Mouse (Mus musculus) inflammation-experienced regulatory T-cells, adult 6 months (primary cell): Measurements from ENCODE around the gene Olfr429. TPM values are rescaled to one million over a fixed set of nuclear protein-coding genes. Genes with fewer than 3 reads are reported as not detected.

Experiments
- polyA plus RNA-seq, 3 experiments: library from polyadenylated mRNA; unstranded; fragments of 100-300 nt; shearing (Covaris generic); gene quantifications; one replicate each; pipeline ENCODE4 v1.2.1; 2017

The Olfr429 gene
- polyA plus RNA-seq, 3 experiments from 2014 or later: not detected

Other genes with a start within 250 kb of the Olfr429 start
- 1 to 10 TPM; 1.1 to 7.2 (median 2.0) TPM for gene Ifi211, start 171.3 kb upstream of the Olfr429 start, polyA plus RNA-seq
- 100 to 1,000 TPM; 399 to 475 (median 464) TPM for gene Mndal, start 141.8 kb upstream of the Olfr429 start, polyA plus RNA-seq
- 100 to 1,000 TPM; 241 to 353 (median 324) TPM for gene Ifi203, start 141.7 kb upstream of the Olfr429 start, polyA plus RNA-seq
- not detected for gene Ifi202b, start 101.6 kb upstream of the Olfr429 start, polyA plus RNA-seq
- gene Ifi205, start 52.5 kb upstream of the Olfr429 start, polyA plus RNA-seq: under 1 TPM in 2 of 3 experiments, not detected in 1; 0.09 to 0.94 TPM
- not detected for gene Olfr433, start 43.6 kb upstream of the Olfr429 start, polyA plus RNA-seq
- gene Olfr432, start 35.1 kb upstream of the Olfr429 start, polyA plus RNA-seq: not detected
- gene Olfr430, start 17.7 kb upstream of the Olfr429 start, polyA plus RNA-seq: not detected
- gene Olfr427, start 12.6 kb downstream of the Olfr429 start, polyA plus RNA-seq: not detected
- gene Olfr231, start 36.8 kb downstream of the Olfr429 start, polyA plus RNA-seq: not detected
- not detected for gene Olfr424, start 47.2 kb downstream of the Olfr429 start, polyA plus RNA-seq
- not detected for gene Olfr420, start 71.3 kb downstream of the Olfr429 start, polyA plus RNA-seq
- gene Spta1, start 88.4 kb downstream of the Olfr429 start, polyA plus RNA-seq: under 1 TPM in 1 of 3 experiments, not detected in 2; 0.04 TPM
- not detected for gene Olfr419, start 167.7 kb downstream of the Olfr429 start, polyA plus RNA-seq
- not detected for gene Mptx1, start 246.2 kb downstream of the Olfr429 start, polyA plus RNA-seq